Mouse (Mus musculus): ENCODE results near the gene Colq.
"Not testable (repeated sequence)": the region's sequence is repeated elsewhere in the genome, so short reads cannot be mapped to it uniquely, and the experiment has no call there.

Colq gene

GRCm38 (mm10) chr14:31591243-31591642 lies at the start of gene Colq:
Colq (minus strand) TSS chr14:31591343.
- DNase-seq: no peak

- no peak for DNase-seq
These were observed 49.3 kb upstream of the Colq start, which contains the start of gene Gm49387 for GRCm38 (mm10) chr14:31640346-31640889. Gm49387 (minus strand) TSS chr14:31640878.

- DNase-seq: peak; percentile 11
These were observed 39.5 kb upstream of the Colq start for GRCm38 (mm10) chr14:31630677-31631076.

- no peak for DNase-seq
These were observed 31.6 kb upstream of the Colq start for GRCm38 (mm10) chr14:31622748-31623147.

- DNase-seq: no peak
These were observed 29.6 kb upstream of the Colq start for GRCm38 (mm10) chr14:31620591-31621223.

GRCm38 (mm10) chr14:31617997-31618396 lies 26.9 kb upstream of the Colq start:
- no peak for DNase-seq

GRCm38 (mm10) chr14:31617204-31617603 lies 26.1 kb upstream of the Colq start:
- no peak for DNase-seq

- DNase-seq: no peak
These were observed 22.5 kb upstream of the Colq start for GRCm38 (mm10) chr14:31613671-31614070.

GRCm38 (mm10) chr14:31611986-31612385 lies 20.8 kb upstream of the Colq start:
- no peak for DNase-seq

- no peak for DNase-seq
These were observed 14.4 kb upstream of the Colq start for GRCm38 (mm10) chr14:31605514-31605913.

- peak; percentile 6 for DNase-seq
These were observed 13.8 kb upstream of the Colq start for GRCm38 (mm10) chr14:31604916-31605315.

GRCm38 (mm10) chr14:31602616-31602979 lies 11.5 kb upstream of the Colq start:
- not testable (repeated sequence) for DNase-seq

- DNase-seq: no peak
These were observed 10.9 kb upstream of the Colq start for GRCm38 (mm10) chr14:31601908-31602615.

- DNase-seq: no peak
These were observed 6.3 kb upstream of the Colq start for GRCm38 (mm10) chr14:31597446-31597845.

- DNase-seq: no peak
These were observed 5.3 kb upstream of the Colq start for GRCm38 (mm10) chr14:31596408-31596807.

- DNase-seq: no peak
These were observed 3.5 kb upstream of the Colq start for GRCm38 (mm10) chr14:31594693-31595092.

GRCm38 (mm10) chr14:31593036-31593435 lies 1.9 kb upstream of the Colq start:
- DNase-seq: no peak

GRCm38 (mm10) chr14:31586451-31586850 lies 4.7 kb downstream of the Colq start:
- no peak for DNase-seq

- no peak for DNase-seq
These were observed 8.1 kb downstream of the Colq start for GRCm38 (mm10) chr14:31583082-31583481.

GRCm38 (mm10) chr14:31577966-31578735 lies 13.0 kb downstream of the Colq start:
- DNase-seq: no peak

- no peak for DNase-seq
These were observed 14.1 kb downstream of the Colq start for GRCm38 (mm10) chr14:31576846-31577697.

- no peak for DNase-seq
These were observed 15.3 kb downstream of the Colq start for GRCm38 (mm10) chr14:31575866-31576265.

Data from retina, postnatal 1 day (tissue).